Mouse (Mus musculus): Measurements from ENCODE around the gene Csnk2b.
A peak's percentile ranks its signal among the peaks of the same experiment; 100 is the strongest.
"Not testable (repeated sequence)": the region's sequence is repeated elsewhere in the genome, so short reads cannot be mapped to it uniquely, and the experiment has no call there.

Gene Csnk2b

GRCm38 (mm10) chr17:35153077-35153476 lies 31.2 kb upstream of the Csnk2b start:
- DNase-seq (ENCODE audit: low spot score in 2 of 2): no peak

- DNase-seq (ENCODE audit: low spot score in 2 of 2): no peak
These were observed 30.3 kb upstream of the Csnk2b start for GRCm38 (mm10) chr17:35152121-35152520.

GRCm38 (mm10) chr17:35147922-35148639 lies 26.2 kb upstream of the Csnk2b start:
- DNase-seq (ENCODE audit: low spot score in 2 of 2): no peak

GRCm38 (mm10) chr17:35147348-35147747 lies 25.5 kb upstream of the Csnk2b start:
- DNase-seq (ENCODE audit: low spot score in 2 of 2): no peak

- no peak for DNase-seq (ENCODE audit: low spot score in 2 of 2)
These were observed 24.3 kb upstream of the Csnk2b start for GRCm38 (mm10) chr17:35146139-35146538.

GRCm38 (mm10) chr17:35141971-35142370 lies 20.1 kb upstream of the Csnk2b start:
- no peak for DNase-seq (ENCODE audit: low spot score in 2 of 2)

- no peak for DNase-seq (ENCODE audit: low spot score in 2 of 2)
These were observed 18.7 kb upstream of the Csnk2b start for GRCm38 (mm10) chr17:35140490-35140996.

- no peak for DNase-seq (ENCODE audit: low spot score in 2 of 2)
These were observed 17.4 kb upstream of the Csnk2b start for GRCm38 (mm10) chr17:35139269-35139668.

- DNase-seq (ENCODE audit: low spot score in 2 of 2): peak in 1 of 2 experiments; percentile 63
These were observed 13.9 kb upstream of the Csnk2b start for GRCm38 (mm10) chr17:35135591-35136320.

- peak; percentile 93 to 96 for DNase-seq (ENCODE audit: low spot score in 2 of 2)
These were observed 13.1 kb upstream of the Csnk2b start, which contains the start of gene Bag6 for GRCm38 (mm10) chr17:35134801-35135590. TSS of gene Bag6 (plus strand) at chr17:35135178.

GRCm38 (mm10) chr17:35133517-35133916 lies 11.7 kb upstream of the Csnk2b start:
- no peak for DNase-seq (ENCODE audit: low spot score in 2 of 2)

GRCm38 (mm10) chr17:35132174-35132560 lies 10.3 kb upstream of the Csnk2b start:
- DNase-seq (ENCODE audit: low spot score in 2 of 2): no peak

- no peak for DNase-seq (ENCODE audit: low spot score in 2 of 2)
These were observed 9.8 kb upstream of the Csnk2b start, which contains the start of gene Apom for GRCm38 (mm10) chr17:35131500-35132173. TSS of gene Apom (minus strand) at chr17:35132050.

- DNase-seq (ENCODE audit: low spot score in 2 of 2): peak in 1 of 2 experiments; percentile 61
These were observed 9.2 kb upstream of the Csnk2b start for GRCm38 (mm10) chr17:35131038-35131437.

GRCm38 (mm10) chr17:35128996-35129395 lies 7.1 kb upstream of the Csnk2b start:
- peak in 1 of 2 experiments; percentile 59 for DNase-seq (ENCODE audit: low spot score in 2 of 2)

GRCm38 (mm10) chr17:35127017-35127416 lies 5.2 kb upstream of the Csnk2b start:
- peak in 1 of 2 experiments; percentile 59 for DNase-seq (ENCODE audit: low spot score in 2 of 2)

GRCm38 (mm10) chr17:35126206-35126611 lies 4.4 kb upstream of the Csnk2b start, which contains the start of gene D17H6S53E:
TSS of gene D17H6S53E (plus strand) at chr17:35126373.
- DNase-seq (ENCODE audit: low spot score in 2 of 2): peak; percentile 80 to 89

- DNase-seq (ENCODE audit: low spot score in 2 of 2): no peak
These were observed 3.7 kb upstream of the Csnk2b start for GRCm38 (mm10) chr17:35125578-35125977.

- no peak for DNase-seq (ENCODE audit: low spot score in 2 of 2)
These were observed 3.2 kb upstream of the Csnk2b start for GRCm38 (mm10) chr17:35125081-35125480.

GRCm38 (mm10) chr17:35124261-35124896 lies 2.5 kb upstream of the Csnk2b start:
- not testable (repeated sequence) for DNase-seq (ENCODE audit: low spot score in 2 of 2)

- not testable (repeated sequence) for DNase-seq (ENCODE audit: low spot score in 2 of 2)
These were observed 1.4 kb upstream of the Csnk2b start for GRCm38 (mm10) chr17:35123287-35123686.

All from spleen, postnatal 4 days (tissue).